Mouse (Mus musculus) left cerebral cortex, adult 2 months (tissue): ENCODE results near the gene Chmp4b. TPM values are rescaled to one million over a fixed set of nuclear protein-coding genes. Genes with fewer than 3 reads are reported as not detected.

Source experiments
- DNase-seq, 2 experiments: peaks; one replicate each; pipeline ENCODE4 v3.0.0; 2021 to 2022; ENCODE audit warnings: low spot score in 2 of 2, mixed read lengths in 1 of 2; ENCODE audit errors: extremely low spot score in 1 of 2
- H3K27ac ChIP-seq: fragments of 200-600 bp; 2 replicates; pipeline ENCODE4 v1.8.1; 2022
- H3K4me3 ChIP-seq: fragments of 200-600 bp; 2 replicates; pipeline ENCODE4 v1.8.1; 2022
- CTCF ChIP-seq: fragments of 200-600 bp; IDR thresholded peaks from 2 replicates; pipeline ENCODE4 v1.8.1; 2022; ENCODE audit warnings: antibody characterized with exemption, mild to moderate bottlenecking, moderate library complexity
- intact Hi-C: fragments of 180-260 bp; cut with DNase I; formaldehyde crosslinking; loops from one replicate; pipeline ENCODE4 v1.15.1; 2025
- total RNA-seq, 2 experiments: library from RNA; stranded (reverse); gene quantifications; 2 replicates each; pipeline ENCODE4 v1.2.3; 2021

Chmp4b gene
- total RNA-seq, 2 experiments from 2014 or later: 215 to 217 TPM

GRCm38 (mm10) chr2:154690959-154691358 is 39.5 kb downstream of the Chmp4b start:
- no peak for DNase-seq
- intact Hi-C loops: no loop called here
- no peak for TF ChIP-seq CTCF
- Histone ChIP-seq H3K4me3 (no peak overlapping the region), H3K27ac (no peak overlapping the region)

GRCm38 (mm10) chr2:154693186-154693940 is 41.9 kb downstream of the Chmp4b start:
- DNase-seq: no peak
- intact Hi-C loops: no loop called here
- no peak overlapping the region for H3K27ac ChIP-seq
- H3K4me3 ChIP-seq: no peak overlapping the region
- TF ChIP-seq CTCF: no peak

DNA sequence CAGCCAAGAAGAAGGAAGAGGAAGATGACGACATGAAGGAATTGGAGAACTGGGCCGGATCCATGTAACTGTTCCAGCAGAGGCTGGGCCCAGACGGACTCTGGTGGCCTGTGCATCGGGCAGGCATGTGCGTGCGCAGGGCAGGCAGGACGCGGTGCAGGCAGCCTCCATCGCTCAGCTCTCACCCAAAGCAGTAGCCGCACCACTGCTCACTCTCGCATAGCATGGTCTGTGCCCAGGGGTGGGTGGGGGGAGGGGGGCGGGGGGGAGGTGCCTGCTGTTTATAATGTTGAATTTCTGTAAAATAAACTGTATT is 42.4 kb downstream of the Chmp4b start:
- DNase-seq: no peak
- intact Hi-C loops: no loop called here
- no peak for TF ChIP-seq CTCF
- no peak overlapping the region for H3K27ac ChIP-seq
- H3K4me3 ChIP-seq: no peak overlapping the region

DNA sequence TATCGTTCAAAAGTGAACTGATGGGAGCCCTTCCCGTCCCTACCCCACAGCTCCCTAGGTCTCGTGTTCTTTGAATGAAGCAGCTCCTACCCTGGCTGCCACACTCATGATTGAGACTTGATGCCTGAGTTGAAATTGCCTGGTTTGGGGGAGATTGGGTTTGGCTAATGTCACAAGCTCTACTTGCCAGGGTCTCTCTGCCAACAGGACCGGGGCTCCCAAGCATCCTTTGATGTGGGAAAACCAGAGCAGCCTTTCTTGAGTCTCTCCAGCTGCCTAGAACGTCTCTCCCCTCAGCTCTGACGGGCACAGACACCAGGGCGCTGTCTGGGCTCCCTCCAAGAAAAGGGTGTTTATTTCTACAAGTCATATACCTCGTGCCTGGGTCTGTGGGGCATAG is 44.2 kb downstream of the Chmp4b start:
- Histone ChIP-seq H3K27ac (no peak overlapping the region), H3K4me3 (no peak overlapping the region)
- TF ChIP-seq CTCF: no peak
- DNase-seq: no peak
- intact Hi-C loops: no loop called here

- TF ChIP-seq CTCF: no peak
- Histone ChIP-seq H3K27ac (no peak overlapping the region), H3K4me3 (no peak overlapping the region)
- intact Hi-C loops: no loop called here
- DNase-seq: no peak
Measured at GRCm38 (mm10) chr2:154696660-154697059, 45.2 kb downstream of the Chmp4b start.

DNA sequence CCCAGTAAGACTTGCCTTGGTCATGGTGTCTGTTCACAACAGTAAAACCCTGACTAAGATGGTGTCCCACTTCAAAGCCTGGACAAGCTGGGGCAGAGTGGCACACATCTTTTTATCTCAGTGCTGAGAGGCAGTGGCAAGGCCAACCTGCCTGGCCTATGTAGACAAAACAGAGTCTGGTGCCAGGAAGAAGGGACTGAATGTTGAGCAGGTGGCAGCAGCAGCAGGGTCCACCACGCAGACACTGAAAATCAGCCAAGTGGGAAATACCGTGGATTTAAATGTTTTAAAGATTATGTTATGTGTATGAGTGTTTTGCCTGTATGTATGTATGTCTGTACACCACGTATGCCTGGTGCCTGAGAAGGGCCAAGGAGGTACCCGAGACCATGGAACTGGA is 47.9 kb downstream of the Chmp4b start:
- no peak for TF ChIP-seq CTCF
- no peak overlapping the region for H3K27ac ChIP-seq
- no peak for DNase-seq
- intact Hi-C loops: no loop called here
- H3K4me3 ChIP-seq: no peak overlapping the region

DNA sequence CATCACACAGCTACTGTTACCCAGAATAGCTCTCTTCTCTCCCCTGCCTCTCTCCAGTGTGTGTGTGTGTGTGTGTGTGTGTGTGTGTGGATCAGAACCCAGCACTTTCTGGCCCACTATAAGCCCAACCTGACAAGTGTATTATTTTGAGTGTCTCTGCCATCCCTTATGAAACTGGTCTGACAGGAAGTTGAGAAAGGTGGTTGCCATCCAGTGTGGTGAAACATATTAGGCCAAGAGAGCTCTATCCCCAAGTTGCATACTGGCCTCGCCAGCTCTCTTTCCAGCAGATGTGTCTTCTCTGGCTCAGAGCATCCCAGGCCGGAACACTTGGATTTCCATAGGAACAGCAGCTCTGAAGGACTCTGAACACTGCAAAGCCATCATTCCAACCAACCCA is 48.7 kb downstream of the Chmp4b start:
- intact Hi-C loops: no loop called here
- no peak overlapping the region for H3K4me3 ChIP-seq
- TF ChIP-seq CTCF: no peak
- H3K27ac ChIP-seq: no peak overlapping the region
- no peak for DNase-seq

- Histone ChIP-seq H3K4me3 (no peak overlapping the region; the same call in 1 of the 2 replicates), H3K27ac (no peak overlapping the region)
- peak; percentile 63 to 76 for DNase-seq
- TF ChIP-seq CTCF: peak; percentile 93
- intact Hi-C loops: loop anchor here (1.0 to 2.0 kb wide), 3 partner anchors 153 to 290 kb away; no protein-coding TSS in a partner anchor
Measured at GRCm38 (mm10) chr2:154702637-154703315, 51.3 kb downstream of the Chmp4b start.

DNA sequence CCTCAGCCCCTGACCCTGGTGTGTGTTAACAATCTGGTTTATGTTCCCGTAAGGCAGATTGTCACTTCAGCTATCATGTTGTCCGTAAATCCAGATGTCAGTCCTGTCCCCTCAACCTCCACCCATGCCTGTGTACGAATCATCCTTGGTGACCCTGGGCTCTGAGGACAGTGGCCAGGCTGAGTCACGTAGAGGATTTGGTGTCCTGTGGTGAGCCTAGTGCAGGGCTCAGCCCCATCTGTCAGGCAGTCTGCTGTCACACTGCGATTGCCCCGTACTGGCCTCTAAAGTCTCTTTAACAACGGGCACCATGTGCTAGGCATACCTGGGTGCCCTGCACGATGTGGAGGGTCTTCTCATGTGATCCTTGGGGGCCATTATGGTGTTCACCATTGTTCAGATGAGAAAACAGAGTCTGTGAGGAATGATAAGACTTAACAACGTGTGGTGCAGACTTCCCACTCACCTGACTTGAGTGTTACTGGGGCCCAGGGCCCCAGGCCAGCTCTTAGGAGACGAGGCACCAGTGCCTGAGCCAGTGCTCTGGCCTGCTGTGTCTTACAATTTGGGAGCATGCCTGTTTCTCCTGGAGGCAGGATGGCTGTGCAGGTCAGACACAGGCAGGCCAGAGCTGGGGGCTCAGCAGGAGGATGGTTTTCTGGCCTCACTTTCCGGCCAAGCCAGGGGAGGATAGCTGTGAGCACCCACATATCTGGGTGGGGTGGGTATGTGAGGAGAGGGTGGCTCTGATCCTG is 55.2 kb downstream of the Chmp4b start:
- intact Hi-C loops: no loop called here
- DNase-seq: no peak
- no peak overlapping the region for H3K4me3 ChIP-seq
- TF ChIP-seq CTCF: no peak
- H3K27ac ChIP-seq: no peak overlapping the region

GRCm38 (mm10) chr2:154707284-154707683 is 55.8 kb downstream of the Chmp4b start:
- H3K4me3 ChIP-seq: no peak overlapping the region
- DNase-seq: no peak
- H3K27ac ChIP-seq: no peak overlapping the region
- TF ChIP-seq CTCF: no peak
- intact Hi-C loops: no loop called here

DNA sequence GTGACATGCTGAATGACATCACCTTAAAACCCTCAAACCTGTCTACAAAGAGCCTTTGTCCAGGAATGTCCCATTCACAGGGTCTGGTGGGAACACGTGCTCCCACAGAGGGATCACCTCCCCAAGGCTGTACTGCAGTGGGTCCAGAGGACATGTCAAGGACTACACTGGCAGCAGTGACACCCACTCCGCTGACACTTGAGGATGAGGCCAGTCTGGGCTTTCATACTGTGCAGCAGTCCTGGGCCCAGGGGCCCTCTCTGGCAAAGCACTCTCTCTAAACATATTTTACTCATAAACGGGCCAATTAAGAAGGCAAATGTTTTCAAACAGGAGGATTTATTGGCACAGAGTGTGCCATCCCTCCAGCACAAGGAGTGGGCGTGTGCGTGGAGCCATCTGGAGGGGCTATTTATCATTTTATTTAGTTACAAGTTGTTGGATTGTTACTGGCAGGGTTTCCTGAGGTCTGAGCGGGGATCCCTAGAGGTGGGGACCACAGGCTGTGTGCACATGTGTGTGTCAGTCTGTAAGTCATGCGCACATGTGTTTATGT is 56.4 kb downstream of the Chmp4b start:
- no peak overlapping the region for H3K27ac ChIP-seq
- TF ChIP-seq CTCF: no peak
- intact Hi-C loops: no loop called here
- H3K4me3 ChIP-seq: no peak overlapping the region
- no peak for DNase-seq

- intact Hi-C loops: loop anchor here (2.0 kb wide), 2 partner anchors 143 to 231 kb away; no protein-coding TSS in a partner anchor
- no peak for TF ChIP-seq CTCF
- DNase-seq: no peak
- Histone ChIP-seq H3K27ac (no peak overlapping the region), H3K4me3 (no peak overlapping the region)
Measured at GRCm38 (mm10) chr2:154711701-154712100, 60.2 kb downstream of the Chmp4b start.
